Comparison of ENCODE assay signal across 18 mouse cellular contexts in genomic region chr15:30777801-30778200, GRCm38 (mm10).
"Had no signal": no experiment of that assay in that cellular context is flagged by ENCODE, and none has a peak within 500 bp of the region (broad histone marks: within the 10 kb centered on the region; RNA-seq: fewer than 3 reads in every experiment).

No protein-coding gene starts in this region.

- H3K4me2 ChIP-seq: lung, embryonic 14.5 days; midbrain, embryonic 13.5 days; neural tube, embryonic 13.5 days; neural tube, embryonic 15.5 days had no signal

- H3K4me3 ChIP-seq: midbrain, embryonic 10.5 days; midbrain, embryonic 13.5 days; myocyte; neural tube, embryonic 13.5 days; neural tube, embryonic 15.5 days had no signal

- H3K9ac ChIP-seq: liver, embryonic 14.5 days; lung, embryonic 14.5 days; midbrain, embryonic 13.5 days; neural tube, embryonic 13.5 days; neural tube, embryonic 15.5 days had no signal

- H3K9me3 ChIP-seq: midbrain, embryonic 10.5 days; midbrain, embryonic 13.5 days; neural tube, embryonic 13.5 days; neural tube, embryonic 15.5 days had no signal

- H3K27ac ChIP-seq: liver, embryonic 14.5 days; midbrain, embryonic 10.5 days; midbrain, embryonic 13.5 days; neural tube, embryonic 13.5 days; neural tube, embryonic 15.5 days had no signal

- H3K36me3 ChIP-seq: midbrain, embryonic 10.5 days; neural tube, embryonic 13.5 days; neural tube, embryonic 15.5 days had no signal

- ATAC-seq: midbrain, embryonic 13.5 days had no signal

- DNase-seq: lung, adult 18-20 months; lung, embryonic 14.5 days; lung, postnatal 10 days; lung, postnatal 4 days; retina, postnatal 1 day; right cerebral cortex, adult 18-20 months; right cerebral cortex, postnatal 25 days; right cerebral cortex, postnatal 4 days; spleen, adult 18-20 months; thymus, adult 18-20 months; thymus, postnatal 14 days; thymus, postnatal 36 days had no signal

- H3K27me3 ChIP-seq: midbrain, embryonic 13.5 days; neural tube, embryonic 13.5 days; neural tube, embryonic 15.5 days had no signal
